Comparison of ENCODE assay signal across 8 mouse cellular contexts in the genomic region with DNA sequence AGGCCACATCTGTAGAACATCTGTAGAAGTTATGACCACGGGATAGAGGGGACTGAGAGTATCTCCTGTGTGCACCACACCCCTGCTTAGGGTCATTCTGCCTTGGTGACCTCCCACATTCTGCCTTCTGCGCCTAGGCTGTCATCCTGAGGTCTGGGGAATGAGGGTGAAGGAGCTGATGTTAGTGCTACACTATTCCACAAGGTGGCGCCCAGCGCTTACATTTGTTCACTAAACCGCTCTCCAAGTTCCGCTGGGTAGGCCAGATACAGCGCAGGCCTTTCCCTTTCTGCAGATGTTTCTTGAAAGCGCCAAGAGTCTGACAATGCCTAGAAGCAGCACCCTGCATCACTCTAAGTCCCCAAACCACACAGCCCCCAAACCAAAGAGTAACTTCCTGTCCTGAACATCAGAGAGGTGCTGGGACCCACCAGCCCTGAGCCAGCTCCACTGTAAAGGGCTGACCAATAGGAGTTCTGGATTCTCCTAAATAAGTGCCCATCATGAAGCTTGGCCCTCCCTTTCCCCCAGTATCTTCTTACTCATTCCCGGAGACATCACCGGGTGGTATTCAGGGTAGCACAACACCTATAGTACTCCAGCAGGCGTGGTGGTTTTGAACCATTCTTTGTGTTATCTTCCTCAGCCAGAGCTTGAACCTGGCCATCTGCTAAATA. TPM values are rescaled to one million over a fixed set of nuclear protein-coding genes. Genes with fewer than 3 reads are reported as not detected.
DNase-seq lines count a peak whose midpoint lies in the region; ATAC-seq and TF ChIP-seq lines count a peak whose summit lies in the region.

No protein-coding gene starts in this region.

- no peak for TF ChIP-seq POLR2A in cortical plate, adult 2 months (IDR thresholded peaks at IDR 0.05; ENCODE audit: extremely low read depth, insufficient read depth, low read length)

- 9% methylated on average over 11 of the region's 11 CpGs for WGBS in intestine, embryonic 14.5 days

- H3K9me3 ChIP-seq in intestine, embryonic 14.5 days (ENCODE audit: control insufficient read depth, low read length), result no peaks in the 10 kb centered on the region

- peak; percentile 83 for DNase-seq in adrenal gland, postnatal 10 days
- peak; percentile 77 for DNase-seq in gastrocnemius, postnatal 10 days
- DNase-seq in intestine, embryonic 14.5 days (ENCODE audit: low spot score), result peak; percentile 89
- DNase-seq in left cerebral cortex, adult 8-10 months (ENCODE audit: low spot score in 2 of 2), result peak; percentile 13 to 16
- DNase-seq in mesoderm, embryonic 11.5 days (ENCODE audit: low read depth, low spot score), result peak; percentile 88
- DNase-seq in right cerebral cortex, postnatal 4 days, result peak; percentile 82

- TF ChIP-seq CTCF in cortical plate, adult 2 months (IDR thresholded peaks at IDR 0.05; ENCODE audit: extremely low read depth, insufficient read depth, low read length), result peak; percentile 94

- H3K27ac ChIP-seq in cortical plate, adult 2 months (ENCODE audit: insufficient read depth, low read length), result no peak overlapping the region
- H3K27ac ChIP-seq in intestine, embryonic 14.5 days (ENCODE audit: low read depth), result no peak overlapping the region

- H3K4me3 ChIP-seq in cortical plate, adult 2 months (ENCODE audit: insufficient read depth, low read length), result no peak overlapping the region
- no peak overlapping the region for H3K4me3 ChIP-seq in intestine, embryonic 14.5 days (ENCODE audit: low read depth, low read length)

- H3K9ac ChIP-seq in intestine, embryonic 14.5 days (ENCODE audit: low read length), result no peak overlapping the region

- no peaks in the 10 kb centered on the region for H3K36me3 ChIP-seq in intestine, embryonic 14.5 days (ENCODE audit: control insufficient read depth, insufficient read depth, low read length)

- peak; percentile 83 for ATAC-seq in intestine, embryonic 14.5 days (replicated peaks; ENCODE audit: low FRiP score, low TSS enrichment, low read depth)
- ATAC-seq in erythroblast, adult 5-6 weeks (replicated peaks; ENCODE audit: low FRiP score, poor library complexity, severe bottlenecking), result no peak

- H3K4me1 ChIP-seq in cortical plate, adult 2 months (ENCODE audit: control insufficient read depth, insufficient read depth, low read length), result no peaks in the 10 kb centered on the region
- H3K4me1 ChIP-seq in intestine, embryonic 14.5 days (replicated peaks; ENCODE audit: control insufficient read depth, insufficient read depth, low read length), result no peaks in the 10 kb centered on the region

- H3K4me2 ChIP-seq in intestine, embryonic 14.5 days (ENCODE audit: low read length), result no peak overlapping the region

- H3K27me3 ChIP-seq in intestine, embryonic 14.5 days (replicated peaks; ENCODE audit: control insufficient read depth, insufficient read depth, low read length), result no peaks in the 10 kb centered on the region

RNA-seq across cellular contexts. Expression of a gene that starts 5.3 kb away (rescaled TPM):
- 1 to 10 TPM; 7.9 to 8.5 TPM for total RNA-seq in adrenal gland, postnatal 10 days (2021)
- polyA plus RNA-seq in cortical plate, adult 2 months (2012; rRNA removed), result 0.44 and 0.86 TPM in 2 replicates
- 1 to 10 TPM in 1 of 2 experiments, under 1 TPM in 1; 0.28 to 1.3 TPM for total RNA-seq in gastrocnemius, postnatal 10 days (2021)
- 0.67 and 1.1 TPM in 2 replicates for polyA plus RNA-seq in intestine, embryonic 14.5 days (2014; fragmentation: Nextera tagmentation; extraction: Ambion mirVana)
- total RNA-seq in left cerebral cortex, adult 8-10 months (2022), result under 1 TPM; 0.60 to 0.96 (median 0.72) TPM
- not detected in 2 replicates for total RNA-seq in erythroblast, adult 5-6 weeks (2015; ENCODE audit: low replicate concordance)
- total RNA-seq in erythroblast, adult 5-6 weeks (2017; ENCODE audit: low replicate concordance), result not detected in 2 replicates

RNA-seq across cellular contexts. Expression of a gene that starts 22.1 kb away (rescaled TPM):
- total RNA-seq in adrenal gland, postnatal 10 days (2021), result not detected
- not detected in 2 replicates for polyA plus RNA-seq in cortical plate, adult 2 months (2012; rRNA removed)
- total RNA-seq in gastrocnemius, postnatal 10 days (2021), result not detected
- 0.89 and 1.3 TPM in 2 replicates for polyA plus RNA-seq in intestine, embryonic 14.5 days (2014; fragmentation: Nextera tagmentation; extraction: Ambion mirVana)
- total RNA-seq in left cerebral cortex, adult 8-10 months (2022), result not detected
- not detected in 2 replicates for total RNA-seq in erythroblast, adult 5-6 weeks (2015; ENCODE audit: low replicate concordance)
- not detected in 2 replicates for total RNA-seq in erythroblast, adult 5-6 weeks (2017; ENCODE audit: low replicate concordance)

RNA-seq across cellular contexts. Expression of a gene that starts 28.0 kb away (rescaled TPM):
- total RNA-seq in adrenal gland, postnatal 10 days (2021), result not detected
- not detected in 2 replicates for polyA plus RNA-seq in cortical plate, adult 2 months (2012; rRNA removed)
- total RNA-seq in gastrocnemius, postnatal 10 days (2021), result not detected
- polyA plus RNA-seq in intestine, embryonic 14.5 days (2014; fragmentation: Nextera tagmentation; extraction: Ambion mirVana), result not detected in 2 replicates
- total RNA-seq in left cerebral cortex, adult 8-10 months (2022), result not detected
- total RNA-seq in erythroblast, adult 5-6 weeks (2015; ENCODE audit: low replicate concordance), result not detected in 2 replicates
- not detected in 2 replicates for total RNA-seq in erythroblast, adult 5-6 weeks (2017; ENCODE audit: low replicate concordance)

Comparison
In these comparisons a context has a peak if more than half of its experiments do, and no peak if none do; other contexts are left out.
1. DNase-seq: peak in every context shown above with its lines; median percentile 89 in intestine, embryonic 14.5 days; 88 in mesoderm, embryonic 11.5 days; 83 in adrenal gland, postnatal 10 days; 82 in right cerebral cortex, postnatal 4 days; 77 in gastrocnemius, postnatal 10 days; 14 in left cerebral cortex, adult 8-10 months.